Mouse (Mus musculus): Measurements from ENCODE around the gene Lamtor4. TPM values are rescaled to one million over a fixed set of nuclear protein-coding genes. Genes with fewer than 3 reads are reported as not detected.

Lamtor4 gene
- polyA plus RNA-seq, 1 experiment: not detected

DNA sequence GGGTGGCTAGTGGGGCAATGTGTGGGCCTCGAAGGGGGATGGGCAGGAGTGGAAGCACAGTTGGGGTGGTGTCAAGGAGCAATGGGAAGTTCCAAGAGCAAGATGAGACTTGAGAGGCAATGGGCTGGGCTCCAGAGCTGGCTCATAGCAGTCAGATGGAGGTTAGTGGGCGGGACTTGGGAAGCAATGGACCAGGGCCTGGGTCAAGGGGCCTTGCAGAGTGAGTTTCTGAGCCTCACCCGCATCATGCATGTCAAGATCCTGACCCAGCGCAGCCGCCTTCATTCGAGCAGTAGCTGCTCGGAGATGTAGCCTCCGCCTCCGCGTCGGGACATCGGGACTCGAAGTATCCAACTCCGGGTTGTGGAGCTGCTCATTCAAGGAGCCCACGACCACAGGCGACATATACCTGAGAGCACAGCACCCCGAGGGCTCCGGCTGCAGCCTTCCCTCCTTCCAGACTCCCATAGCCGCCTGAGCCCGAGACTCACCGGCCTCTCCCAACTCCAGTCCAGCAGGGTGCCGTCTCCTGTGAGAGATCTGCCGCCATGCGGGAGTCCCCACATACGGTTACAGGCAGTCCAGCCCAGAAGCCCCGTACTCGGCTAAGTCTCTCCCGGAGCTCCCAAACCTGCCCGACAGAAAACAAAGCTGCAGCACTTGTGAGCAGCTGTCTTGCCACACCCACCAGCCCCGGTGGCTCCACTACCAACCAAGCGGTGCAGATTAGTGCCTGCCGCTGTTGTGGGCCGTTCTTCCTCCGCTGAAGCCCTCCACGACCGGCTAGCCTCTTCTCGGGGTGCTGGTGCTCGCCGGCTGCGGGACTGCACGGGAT, 20.2 kb downstream of the Lamtor4 start:
- no peak overlapping the region for H3K27ac ChIP-seq (ENCODE audit: insufficient read depth, low read depth, low read length)
- no peak overlapping the region for H3K4me3 ChIP-seq (ENCODE audit: insufficient read depth, low read depth, low read length)
- 28% methylated on average over 41 of the region's 41 CpGs for WGBS
- H3K4me1 ChIP-seq (ENCODE audit: control insufficient read depth, insufficient read depth, low read length): peaks cover 16% of the 10 kb centered on the region
- TF ChIP-seq POLR2A (IDR thresholded peaks at IDR 0.05; ENCODE audit: insufficient read depth, low read depth, low read length) (no peak), CTCF (IDR thresholded peaks at IDR 0.05; ENCODE audit: insufficient read depth, low read depth, low read length) (no peak)

DNA sequence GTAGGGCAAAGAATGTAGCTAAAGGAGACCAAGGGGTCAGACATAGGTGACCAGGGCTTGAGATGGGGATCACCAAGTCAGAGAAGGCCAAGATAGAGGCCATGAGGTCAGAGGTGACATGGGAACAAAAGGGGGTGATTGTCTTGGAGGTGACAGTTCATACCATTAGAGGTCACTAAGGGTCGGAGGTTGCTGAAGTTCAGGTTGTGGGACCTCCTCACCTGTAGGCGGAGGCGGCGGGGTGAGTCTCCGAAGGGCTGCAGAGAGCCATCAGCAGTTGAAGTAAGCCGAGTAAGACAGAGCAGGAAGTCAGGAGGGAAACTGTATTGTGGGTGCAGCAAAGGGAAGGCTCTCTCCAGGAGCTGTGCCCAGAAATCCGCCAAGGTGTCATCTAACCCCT, 22.7 kb downstream of the Lamtor4 start:
- no peak overlapping the region for H3K4me3 ChIP-seq (ENCODE audit: insufficient read depth, low read depth, low read length)
- peaks cover 16% of the 10 kb centered on the region for H3K4me1 ChIP-seq (ENCODE audit: control insufficient read depth, insufficient read depth, low read length)
- WGBS: 91% methylated on average over 7 of the region's 7 CpGs
- H3K27ac ChIP-seq (ENCODE audit: insufficient read depth, low read depth, low read length): no peak overlapping the region
- TF ChIP-seq CTCF (IDR thresholded peaks at IDR 0.05; ENCODE audit: insufficient read depth, low read depth, low read length) (no peak), POLR2A (IDR thresholded peaks at IDR 0.05; ENCODE audit: insufficient read depth, low read depth, low read length) (no peak)

DNA sequence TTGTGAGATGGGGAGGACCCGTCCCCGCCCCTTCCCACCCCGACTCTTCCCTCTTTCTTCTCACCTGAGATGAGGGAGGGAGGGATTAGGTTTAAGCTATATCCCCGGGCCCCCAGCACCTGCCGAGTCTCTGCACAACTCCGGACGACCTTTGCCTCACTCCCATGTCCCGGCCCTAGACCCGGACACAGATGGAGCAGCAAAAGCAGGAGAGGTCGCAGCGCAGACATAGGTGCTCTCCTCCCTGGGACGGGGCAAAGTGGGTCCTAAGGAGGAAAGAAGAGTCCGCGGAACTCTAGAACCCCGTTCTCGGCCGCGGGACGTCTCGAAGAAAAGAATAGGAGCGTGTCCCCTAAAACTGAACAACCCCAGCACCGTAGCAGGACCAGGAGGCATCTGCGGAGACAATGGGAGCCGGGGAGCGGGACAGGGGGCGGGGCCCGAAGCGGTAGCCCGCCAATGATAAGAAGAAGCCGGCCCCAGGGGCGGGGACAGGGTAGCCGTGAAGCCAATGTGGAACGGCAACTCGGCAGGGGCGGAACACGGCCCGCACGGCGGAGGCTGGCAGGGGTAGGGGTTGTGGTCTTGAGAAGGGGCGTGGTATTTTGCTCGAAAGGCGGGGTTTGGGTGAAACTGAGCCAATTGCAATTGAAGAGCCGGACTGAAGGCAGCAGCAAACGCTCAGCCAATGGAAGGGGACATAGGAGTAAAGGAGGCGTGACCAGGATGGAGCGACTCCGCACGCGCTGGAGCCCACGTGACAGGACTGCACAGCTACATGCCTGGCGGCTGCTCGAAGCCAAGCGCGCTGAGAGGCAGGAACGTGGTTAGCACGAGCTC, 24.5 kb downstream of the Lamtor4 start, which contains the start of the genes Gm43720, Gpc2 and Stag3:
Gene Gm43720 (minus strand): TSS at position 374 of the 840 bp plus-strand sequence.
Gene Gpc2 (minus strand): TSS at position 421 of the 840 bp plus-strand sequence.
Gene Stag3 (plus strand): TSS at position 656 of the 840 bp plus-strand sequence.
- no peak within 1 kb of the TSS for H3K27ac ChIP-seq (ENCODE audit: insufficient read depth, low read depth, low read length)
- H3K4me1 ChIP-seq (ENCODE audit: control insufficient read depth, insufficient read depth, low read length): peaks cover 16% of the 10 kb centered on the region
- peak within 1 kb of the TSS; percentile 48 for H3K4me3 ChIP-seq (ENCODE audit: insufficient read depth, low read depth, low read length)
- TF ChIP-seq CTCF (IDR thresholded peaks at IDR 0.05; ENCODE audit: insufficient read depth, low read depth, low read length) (no peak), POLR2A (IDR thresholded peaks at IDR 0.05; ENCODE audit: insufficient read depth, low read depth, low read length) (no peak)
- WGBS: under 1% methylated on average over 56 of the region's 56 CpGs

DNA sequence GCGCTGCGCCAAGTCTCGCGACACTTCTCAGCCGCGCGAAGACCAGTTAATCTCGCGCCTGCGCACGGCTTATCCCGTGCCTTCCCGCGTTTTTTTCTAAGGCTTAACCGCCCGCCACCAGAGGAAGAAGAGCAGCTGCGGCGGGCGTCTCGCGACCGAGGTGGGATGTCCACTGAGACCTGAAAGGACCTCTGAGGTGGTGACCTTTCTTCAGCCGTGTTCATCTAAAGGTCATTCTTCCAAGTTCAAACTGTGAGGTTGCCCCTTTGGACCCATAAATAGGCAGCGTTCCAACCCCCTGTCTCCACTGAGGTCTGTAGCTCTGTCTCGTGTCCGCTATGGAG, 25.1 kb downstream of the Lamtor4 start:
- WGBS: 27% methylated on average over 26 of the region's 26 CpGs
- Histone ChIP-seq H3K4me3 (ENCODE audit: insufficient read depth, low read depth, low read length) (peak overlapping the region; percentile 48), H3K27ac (ENCODE audit: insufficient read depth, low read depth, low read length) (no peak overlapping the region), H3K4me1 (ENCODE audit: control insufficient read depth, insufficient read depth, low read length) (peaks cover 12% of the 10 kb centered on the region)
- TF ChIP-seq POLR2A (IDR thresholded peaks at IDR 0.05; ENCODE audit: insufficient read depth, low read depth, low read length): no peak
- no peak for TF ChIP-seq CTCF (IDR thresholded peaks at IDR 0.05; ENCODE audit: insufficient read depth, low read depth, low read length)

DNA sequence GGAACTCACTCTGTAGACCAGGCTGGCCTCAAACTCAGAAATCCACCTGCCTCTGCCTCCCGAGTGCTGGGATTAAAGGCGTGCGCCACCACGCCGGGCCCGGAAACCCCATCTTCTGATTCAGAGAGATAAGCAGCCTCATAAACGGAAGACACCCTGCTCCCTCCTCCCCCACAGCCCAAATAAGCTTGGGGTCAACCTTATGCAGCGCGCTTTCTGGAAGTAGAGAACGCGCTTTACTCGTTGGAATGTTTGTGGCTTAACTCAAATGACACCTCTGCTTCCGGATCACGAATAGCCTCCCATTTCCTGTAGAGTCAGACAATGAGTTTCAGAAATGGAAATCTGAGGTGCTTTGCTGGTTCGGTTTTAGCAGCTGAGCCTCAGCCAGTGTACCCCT, 25.5 kb downstream of the Lamtor4 start:
- Histone ChIP-seq H3K4me3 (ENCODE audit: insufficient read depth, low read depth, low read length) (no peak overlapping the region), H3K27ac (ENCODE audit: insufficient read depth, low read depth, low read length) (no peak overlapping the region), H3K4me1 (ENCODE audit: control insufficient read depth, insufficient read depth, low read length) (peaks cover 8% of the 10 kb centered on the region)
- TF ChIP-seq POLR2A (IDR thresholded peaks at IDR 0.05; ENCODE audit: insufficient read depth, low read depth, low read length) (no peak), CTCF (IDR thresholded peaks at IDR 0.05; ENCODE audit: insufficient read depth, low read depth, low read length) (no peak)
- WGBS: 95% methylated on average over 15 of the region's 15 CpGs

DNA sequence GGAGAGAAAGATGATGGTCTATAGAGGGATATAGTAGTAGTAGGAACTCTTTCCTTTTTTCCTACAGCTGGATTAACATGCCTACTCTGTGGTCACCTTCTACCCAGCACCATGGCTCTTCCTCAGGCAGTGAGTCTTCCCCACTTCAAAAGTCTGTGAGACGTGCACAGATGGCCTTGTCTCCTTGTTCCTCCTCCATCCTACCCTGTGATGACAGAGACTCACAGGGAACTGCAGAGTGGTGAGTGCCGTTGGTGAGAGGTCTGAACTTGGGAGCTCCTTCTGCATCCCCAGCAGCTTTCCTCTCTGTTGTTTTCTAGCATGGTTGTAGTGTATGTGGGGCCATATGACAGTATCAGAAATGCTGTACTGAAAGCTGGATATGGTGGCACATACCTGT, 26.5 kb downstream of the Lamtor4 start:
- 88% methylated on average over 2 of the region's 2 CpGs for WGBS
- TF ChIP-seq POLR2A (IDR thresholded peaks at IDR 0.05; ENCODE audit: insufficient read depth, low read depth, low read length) (no peak), CTCF (IDR thresholded peaks at IDR 0.05; ENCODE audit: insufficient read depth, low read depth, low read length) (no peak)
- Histone ChIP-seq H3K4me3 (ENCODE audit: insufficient read depth, low read depth, low read length) (no peak overlapping the region), H3K27ac (ENCODE audit: insufficient read depth, low read depth, low read length) (no peak overlapping the region), H3K4me1 (ENCODE audit: control insufficient read depth, insufficient read depth, low read length) (peaks cover 7% of the 10 kb centered on the region)

DNA sequence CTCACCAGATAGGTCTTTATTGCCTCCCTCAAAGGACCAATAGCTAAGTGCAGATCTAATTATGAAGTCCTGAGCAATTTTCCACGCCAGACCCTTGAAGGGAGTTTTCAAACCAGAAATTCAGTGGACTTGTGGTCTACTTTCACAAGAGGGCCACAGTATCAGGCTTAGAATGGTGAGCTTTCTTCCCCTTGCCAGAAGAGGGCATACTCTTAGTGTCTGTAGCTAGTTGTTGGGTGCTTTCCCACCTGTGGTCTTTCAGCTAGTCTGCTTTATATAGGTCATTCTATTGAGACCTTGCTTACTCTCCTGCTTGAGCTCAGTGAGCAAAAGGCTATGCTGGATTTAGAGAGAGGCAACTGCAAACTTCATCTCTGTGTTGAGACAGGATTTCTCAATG, 28.3 kb downstream of the Lamtor4 start:
- Histone ChIP-seq H3K4me1 (ENCODE audit: control insufficient read depth, insufficient read depth, low read length) (peaks cover 7% of the 10 kb centered on the region), H3K27ac (ENCODE audit: insufficient read depth, low read depth, low read length) (no peak overlapping the region), H3K4me3 (ENCODE audit: insufficient read depth, low read depth, low read length) (no peak overlapping the region)
- no peak for TF ChIP-seq CTCF (IDR thresholded peaks at IDR 0.05; ENCODE audit: insufficient read depth, low read depth, low read length)
- no peak for TF ChIP-seq POLR2A (IDR thresholded peaks at IDR 0.05; ENCODE audit: insufficient read depth, low read depth, low read length)
- WGBS: 67% methylated on average over 1 of the region's 1 CpGs

DNA sequence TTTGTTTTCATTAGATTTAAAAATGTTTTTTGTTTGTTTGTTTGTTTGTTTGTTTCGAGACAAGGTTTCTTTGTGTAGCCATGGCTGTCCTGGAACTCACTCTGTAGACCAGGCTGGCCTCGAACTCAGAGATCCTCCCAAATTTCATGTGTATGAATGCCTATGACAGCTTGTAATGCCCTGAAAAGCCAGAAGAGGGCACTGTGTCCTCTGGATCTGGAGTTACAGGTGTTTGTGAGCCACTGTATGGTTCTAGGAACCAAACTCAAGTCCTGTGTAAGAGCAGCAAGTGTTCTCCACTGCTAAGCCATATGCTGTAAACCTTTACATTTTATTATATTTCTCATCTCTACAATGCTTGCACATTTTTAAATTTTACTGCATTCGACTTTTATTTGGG, 32.6 kb downstream of the Lamtor4 start:
- Histone ChIP-seq H3K4me1 (ENCODE audit: control insufficient read depth, insufficient read depth, low read length) (no peaks in the 10 kb centered on the region), H3K27ac (ENCODE audit: insufficient read depth, low read depth, low read length) (no peak overlapping the region), H3K4me3 (ENCODE audit: insufficient read depth, low read depth, low read length) (no peak overlapping the region)
- WGBS: 79% methylated on average over 3 of the region's 3 CpGs
- TF ChIP-seq CTCF (IDR thresholded peaks at IDR 0.05; ENCODE audit: insufficient read depth, low read depth, low read length) (no peak), POLR2A (IDR thresholded peaks at IDR 0.05; ENCODE audit: insufficient read depth, low read depth, low read length) (no peak)

DNA sequence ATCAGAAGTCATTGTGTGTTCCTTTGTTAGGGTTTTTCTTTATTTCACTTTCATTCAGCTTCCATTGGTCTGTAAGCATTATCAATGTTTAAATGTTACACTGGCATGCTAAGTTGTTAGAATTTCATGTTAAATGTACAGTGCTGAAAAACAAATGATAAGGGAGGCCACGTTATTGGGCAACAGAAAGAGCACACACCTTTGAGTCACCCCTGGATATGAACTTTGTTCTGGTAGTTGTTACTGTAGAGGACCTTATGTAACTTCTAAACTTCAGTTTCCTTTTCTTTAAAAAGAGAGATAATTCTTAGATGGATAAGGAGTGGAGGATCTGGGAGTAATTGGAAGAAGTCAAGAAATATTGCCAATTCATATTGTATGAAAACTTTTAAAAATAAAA, 36.4 kb downstream of the Lamtor4 start:
- no peak overlapping the region for H3K4me3 ChIP-seq (ENCODE audit: insufficient read depth, low read depth, low read length)
- WGBS: 86% methylated on average over 1 of the region's 1 CpGs
- H3K4me1 ChIP-seq (ENCODE audit: control insufficient read depth, insufficient read depth, low read length): no peaks in the 10 kb centered on the region
- no peak for TF ChIP-seq POLR2A (IDR thresholded peaks at IDR 0.05; ENCODE audit: insufficient read depth, low read depth, low read length)
- TF ChIP-seq CTCF (IDR thresholded peaks at IDR 0.05; ENCODE audit: insufficient read depth, low read depth, low read length): no peak
- no peak overlapping the region for H3K27ac ChIP-seq (ENCODE audit: insufficient read depth, low read depth, low read length)

Measured in olfactory bulb, adult 2 months (tissue).